Mouse (Mus musculus) liver, embryonic 18 days (tissue): ENCODE data around the gene Krtap5-2. TPM values are rescaled to one million over a fixed set of nuclear protein-coding genes. Genes with fewer than 3 reads are reported as not detected.

Source experiments
- polyA plus RNA-seq: library from polyadenylated mRNA; depleted of rRNA; stranded (reverse); fragments of >200 nt; gene quantifications from 2 replicates; pipeline ENCODE4 v1.2.3, GENCODE M21; 2012; rRNA removed

The Krtap5-2 gene
- polyA plus RNA-seq, result not detected in 2 replicates

GRCm38 (mm10) chr7:142175905-142176304, at the start of gene Krtap5-2:
Gene Krtap5-2, minus strand, starts transcription at chr7:142176005.

GRCm38 (mm10) chr7:142211559-142211958, 35.8 kb upstream of the Krtap5-2 start, which contains the start of gene Gm7579:
Gene Gm7579, plus strand, starts transcription at chr7:142211859.

GRCm38 (mm10) chr7:142201064-142201463, 25.3 kb upstream of the Krtap5-2 start, which contains the start of gene Krtap5-3:
Gene Krtap5-3, plus strand, starts transcription at chr7:142201364.

GRCm38 (mm10) chr7:142190289-142190688, 14.5 kb upstream of the Krtap5-2 start, which contains the start of gene Gm10153:
Gene Gm10153, minus strand, starts transcription at chr7:142190389.

GRCm38 (mm10) chr7:142165639-142166038, 10.2 kb downstream of the Krtap5-2 start, which contains the start of gene Gm4553:
Gene Gm4553, minus strand, starts transcription at chr7:142165739.

GRCm38 (mm10) chr7:142157013-142157412, 18.8 kb downstream of the Krtap5-2 start, which contains the start of gene Gm29735:
Gene Gm29735, minus strand, starts transcription at chr7:142157113.

GRCm38 (mm10) chr7:142144507-142144906, 31.3 kb downstream of the Krtap5-2 start, which contains the start of gene Gm45337:
Gene Gm45337, minus strand, starts transcription at chr7:142144607.

GRCm38 (mm10) chr7:142135934-142136333, 39.9 kb downstream of the Krtap5-2 start, which contains the start of gene Gm39115:
Gene Gm39115, minus strand, starts transcription at chr7:142136034.

Other genes with a start within 250 kb of the Krtap5-2 start
- not detected in 2 replicates for gene Brsk2, start 226.3 kb downstream of the Krtap5-2 start, polyA plus RNA-seq
- gene Mob2, start 114.9 kb downstream of the Krtap5-2 start, polyA plus RNA-seq, result 26.5 and 26.9 TPM in 2 replicates
- gene Dusp8, start 80.2 kb downstream of the Krtap5-2 start, polyA plus RNA-seq, result 1.4 TPM in 2 replicates
- gene Gm45618, start 55.3 kb downstream of the Krtap5-2 start, polyA plus RNA-seq, result not detected in 2 replicates
- gene Gm39115, start 40.0 kb downstream of the Krtap5-2 start, polyA plus RNA-seq, result not detected in 2 replicates
- gene Gm45337, start 31.4 kb downstream of the Krtap5-2 start, polyA plus RNA-seq, result not detected in 2 replicates
- gene Gm29735, start 18.9 kb downstream of the Krtap5-2 start, polyA plus RNA-seq, result not detected in 2 replicates
- not detected in 2 replicates for gene Gm4553, start 10.3 kb downstream of the Krtap5-2 start, polyA plus RNA-seq
- not detected in 2 replicates for gene Gm10153, start 14.4 kb upstream of the Krtap5-2 start, polyA plus RNA-seq
- not detected in 2 replicates for gene Krtap5-3, start 25.4 kb upstream of the Krtap5-2 start, polyA plus RNA-seq
- not detected in 2 replicates for gene Gm7579, start 35.9 kb upstream of the Krtap5-2 start, polyA plus RNA-seq
- gene Krtap5-5, start 54.0 kb upstream of the Krtap5-2 start, polyA plus RNA-seq, result not detected in 2 replicates
- gene Gm40460, start 65.1 kb upstream of the Krtap5-2 start, polyA plus RNA-seq, result not detected in 2 replicates
- not detected in 2 replicates for gene Gm2431, start 82.3 kb upstream of the Krtap5-2 start, polyA plus RNA-seq
- gene Gm4559, start 98.4 kb upstream of the Krtap5-2 start, polyA plus RNA-seq, result not detected in 2 replicates
- gene Krtap5-1, start 121.1 kb upstream of the Krtap5-2 start, polyA plus RNA-seq, result not detected in 2 replicates
- not detected in 2 replicates for gene Krtap5-4, start 127.5 kb upstream of the Krtap5-2 start, polyA plus RNA-seq
- 1.9 and 2.0 TPM in 2 replicates for gene Ifitm10, start 197.7 kb upstream of the Krtap5-2 start, polyA plus RNA-seq
- gene Gm49369, start 206.7 kb upstream of the Krtap5-2 start, polyA plus RNA-seq, result 0.48 and 0.60 TPM in 2 replicates
- gene Ctsd, start 212.0 kb upstream of the Krtap5-2 start, polyA plus RNA-seq, result 286 and 330 TPM in 2 replicates